Mouse (Mus musculus): ENCODE results near the gene Fbxo7. TPM values are rescaled to one million over a fixed set of nuclear protein-coding genes. Genes with fewer than 3 reads are reported as not detected.

Fbxo7 gene
- 35.8 and 38.2 TPM in 2 replicates for polyA plus RNA-seq (2012; rRNA removed)

DNA sequence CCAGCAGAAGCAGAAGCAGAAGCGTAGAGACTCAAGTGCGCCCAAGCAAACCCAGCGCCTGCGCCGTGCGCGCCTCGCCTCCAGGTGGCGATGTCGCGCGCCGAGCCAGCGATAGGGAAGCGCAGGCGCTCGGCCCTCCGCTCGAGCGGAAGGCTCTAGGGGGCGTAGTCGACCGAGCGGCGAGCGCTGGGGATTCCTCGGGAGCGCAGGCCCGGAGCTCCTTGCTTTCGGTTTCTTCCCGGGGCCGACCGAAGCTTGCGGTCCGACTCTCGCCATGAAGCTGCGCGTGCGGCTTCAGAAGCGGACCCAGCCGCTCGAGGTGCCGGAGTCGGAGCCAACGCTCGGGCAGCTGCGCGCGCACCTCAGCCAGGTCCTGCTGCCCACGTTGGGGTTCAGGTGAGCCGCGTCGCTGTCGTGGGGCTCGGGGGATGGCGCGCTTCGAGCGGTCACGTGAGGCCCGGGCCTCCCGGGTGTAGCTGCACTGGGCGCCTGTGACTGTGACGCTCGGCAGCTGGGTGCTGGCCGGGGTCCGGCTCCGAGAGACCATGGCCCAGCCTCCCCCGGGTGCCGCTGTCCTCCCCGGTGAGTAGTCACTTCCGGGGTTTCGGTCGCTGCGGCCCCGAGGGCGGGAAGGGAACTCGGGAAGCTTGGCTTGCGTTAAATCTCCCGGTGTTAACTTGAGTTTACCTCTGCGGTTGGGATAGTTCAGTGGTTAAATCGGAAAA, at the start of gene Fbxo7:
Gene Fbxo7, plus strand, starts transcription at position 224 of the 725 bp plus-strand sequence.
- H3K27ac ChIP-seq (ENCODE audit: insufficient read depth, low read length), result peak within 1 kb of the TSS; percentile 94
- 0 out of 2 replicates have a peak, but pooled peaks cover 2% of the 10 kb centered on the region for H3K4me1 ChIP-seq (ENCODE audit: control insufficient read depth, insufficient read depth, low read length)
- peak; percentile 57; the same call in 1 of the 2 replicates for TF ChIP-seq POLR2A (IDR thresholded peaks at IDR 0.05; ENCODE audit: extremely low read depth, insufficient read depth, low read length)
- TF ChIP-seq CTCF (IDR thresholded peaks at IDR 0.05; ENCODE audit: extremely low read depth, insufficient read depth, low read length), result peak; percentile 64
- H3K4me3 ChIP-seq (ENCODE audit: insufficient read depth, low read length), result peak within 1 kb of the TSS; percentile 88

DNA sequence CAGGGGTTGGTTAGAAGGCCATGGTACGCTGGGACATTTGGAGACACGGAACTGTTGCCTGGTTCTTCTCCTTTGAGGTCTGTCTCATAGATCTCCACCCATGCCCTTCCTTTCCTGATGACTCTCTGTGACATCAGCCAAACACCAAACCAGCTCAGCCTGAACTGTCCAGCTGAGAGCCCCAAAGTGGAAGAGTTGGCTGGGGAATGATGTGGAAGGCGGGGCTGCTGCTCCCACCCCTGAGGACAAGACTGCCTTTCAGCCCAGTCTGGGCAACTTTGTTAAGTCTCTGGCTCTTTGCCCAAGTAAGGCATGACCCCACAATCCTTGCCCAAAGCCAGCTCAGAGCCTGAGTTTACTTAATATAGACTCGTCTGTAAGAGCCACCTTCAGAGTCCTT, 48.9 kb upstream of the Fbxo7 start:
- H3K27ac ChIP-seq (ENCODE audit: insufficient read depth, low read length), result no peak overlapping the region
- H3K4me1 ChIP-seq (ENCODE audit: control insufficient read depth, insufficient read depth, low read length), result no peaks in the 10 kb centered on the region
- TF ChIP-seq POLR2A (IDR thresholded peaks at IDR 0.05; ENCODE audit: extremely low read depth, insufficient read depth, low read length), result no peak
- TF ChIP-seq CTCF (IDR thresholded peaks at IDR 0.05; ENCODE audit: extremely low read depth, insufficient read depth, low read length), result no peak
- no peak overlapping the region for H3K4me3 ChIP-seq (ENCODE audit: insufficient read depth, low read length)

GRCm38 (mm10) chr10:85989412-85990115, 32.2 kb upstream of the Fbxo7 start:
- TF ChIP-seq CTCF (IDR thresholded peaks at IDR 0.05; ENCODE audit: extremely low read depth, insufficient read depth, low read length) (no peak), POLR2A (IDR thresholded peaks at IDR 0.05; ENCODE audit: extremely low read depth, insufficient read depth, low read length) (no peak)
- Histone ChIP-seq H3K4me3 (ENCODE audit: insufficient read depth, low read length) (no peak overlapping the region), H3K27ac (ENCODE audit: insufficient read depth, low read length) (no peak overlapping the region), H3K4me1 (ENCODE audit: control insufficient read depth, insufficient read depth, low read length) (no peaks in the 10 kb centered on the region)

DNA sequence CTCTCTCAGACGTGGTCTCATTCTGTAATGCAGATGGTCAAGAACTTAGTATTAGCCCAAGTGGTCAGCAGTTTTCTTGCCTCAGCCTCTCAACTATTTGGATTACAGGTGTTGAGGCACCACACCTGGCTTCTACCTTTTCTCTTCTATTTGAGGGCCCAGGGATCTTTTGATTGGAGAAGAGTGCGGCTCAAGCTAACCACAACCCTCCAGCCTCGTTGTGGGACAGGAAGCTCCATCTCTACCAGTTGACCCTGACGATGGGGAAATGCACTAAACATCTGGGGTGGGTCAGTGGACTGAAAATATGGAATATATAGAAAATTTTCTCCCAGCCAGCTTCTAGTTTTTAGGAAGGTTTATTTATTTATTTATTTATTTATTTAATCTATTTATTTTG, 29.4 kb upstream of the Fbxo7 start:
- Histone ChIP-seq H3K4me1 (ENCODE audit: control insufficient read depth, insufficient read depth, low read length) (no peaks in the 10 kb centered on the region), H3K4me3 (ENCODE audit: insufficient read depth, low read length) (no peak overlapping the region), H3K27ac (ENCODE audit: insufficient read depth, low read length) (no peak overlapping the region)
- no peak for TF ChIP-seq CTCF (IDR thresholded peaks at IDR 0.05; ENCODE audit: extremely low read depth, insufficient read depth, low read length)
- TF ChIP-seq POLR2A (IDR thresholded peaks at IDR 0.05; ENCODE audit: extremely low read depth, insufficient read depth, low read length), result no peak

DNA sequence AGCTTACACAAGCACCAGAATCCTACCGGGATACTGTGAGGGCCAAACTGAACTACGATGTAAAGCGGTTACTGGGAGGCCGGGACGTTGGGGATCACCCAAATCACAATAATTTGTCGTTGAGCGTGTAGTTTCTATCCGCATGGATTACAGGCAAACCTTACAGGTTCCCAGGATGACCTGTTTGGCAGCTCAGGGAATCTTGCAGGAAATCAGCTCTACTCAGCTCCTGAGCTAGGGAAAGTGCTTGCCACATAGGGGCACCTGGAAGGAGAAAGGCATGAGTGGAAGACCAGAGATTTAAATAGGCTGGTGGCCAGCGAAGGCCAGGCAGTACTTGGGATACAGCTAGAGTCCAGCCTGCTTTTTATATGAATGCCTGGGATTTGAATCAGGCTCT, 27.9 kb upstream of the Fbxo7 start:
- TF ChIP-seq POLR2A (IDR thresholded peaks at IDR 0.05; ENCODE audit: extremely low read depth, insufficient read depth, low read length), result no peak
- TF ChIP-seq CTCF (IDR thresholded peaks at IDR 0.05; ENCODE audit: extremely low read depth, insufficient read depth, low read length), result no peak
- Histone ChIP-seq H3K27ac (ENCODE audit: insufficient read depth, low read length) (no peak overlapping the region), H3K4me3 (ENCODE audit: insufficient read depth, low read length) (no peak overlapping the region), H3K4me1 (ENCODE audit: control insufficient read depth, insufficient read depth, low read length) (no peaks in the 10 kb centered on the region)

GRCm38 (mm10) chr10:85994543-85995104, 27.1 kb upstream of the Fbxo7 start:
- Histone ChIP-seq H3K4me1 (ENCODE audit: control insufficient read depth, insufficient read depth, low read length) (no peaks in the 10 kb centered on the region), H3K4me3 (ENCODE audit: insufficient read depth, low read length) (no peak overlapping the region), H3K27ac (ENCODE audit: insufficient read depth, low read length) (no peak overlapping the region)
- TF ChIP-seq CTCF (IDR thresholded peaks at IDR 0.05; ENCODE audit: extremely low read depth, insufficient read depth, low read length), result no peak
- no peak for TF ChIP-seq POLR2A (IDR thresholded peaks at IDR 0.05; ENCODE audit: extremely low read depth, insufficient read depth, low read length)

- H3K4me3 ChIP-seq (ENCODE audit: insufficient read depth, low read length), result no peak overlapping the region
- TF ChIP-seq POLR2A (IDR thresholded peaks at IDR 0.05; ENCODE audit: extremely low read depth, insufficient read depth, low read length), result no peak
- no peak for TF ChIP-seq CTCF (IDR thresholded peaks at IDR 0.05; ENCODE audit: extremely low read depth, insufficient read depth, low read length)
- H3K27ac ChIP-seq (ENCODE audit: insufficient read depth, low read length), result no peak overlapping the region
- H3K4me1 ChIP-seq (ENCODE audit: control insufficient read depth, insufficient read depth, low read length), result no peaks in the 10 kb centered on the region
These were observed 21.3 kb upstream of the Fbxo7 start for GRCm38 (mm10) chr10:86000447-86000846.

DNA sequence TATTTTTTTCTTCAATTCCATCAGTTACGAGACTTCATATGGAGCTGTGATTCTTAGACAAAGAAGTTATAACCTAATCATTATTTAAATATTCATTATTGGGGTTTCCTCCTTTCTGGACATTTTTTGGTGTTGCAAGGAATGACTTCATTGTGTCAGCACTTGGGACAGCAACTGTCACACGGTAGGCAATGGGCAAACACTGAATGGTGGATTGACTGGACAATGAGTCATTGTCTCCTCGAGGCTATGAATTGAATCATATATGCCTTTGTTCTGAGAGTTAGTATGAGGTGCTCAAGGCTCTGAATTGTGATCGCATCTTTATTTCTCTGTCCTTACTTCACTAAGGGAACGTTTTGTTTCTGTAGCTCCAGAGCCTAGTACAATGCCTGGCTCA, 15.3 kb upstream of the Fbxo7 start:
- Histone ChIP-seq H3K4me1 (ENCODE audit: control insufficient read depth, insufficient read depth, low read length) (no peaks in the 10 kb centered on the region), H3K27ac (ENCODE audit: insufficient read depth, low read length) (no peak overlapping the region), H3K4me3 (ENCODE audit: insufficient read depth, low read length) (no peak overlapping the region)
- TF ChIP-seq POLR2A (IDR thresholded peaks at IDR 0.05; ENCODE audit: extremely low read depth, insufficient read depth, low read length), result no peak
- no peak for TF ChIP-seq CTCF (IDR thresholded peaks at IDR 0.05; ENCODE audit: extremely low read depth, insufficient read depth, low read length)

- Histone ChIP-seq H3K4me3 (ENCODE audit: insufficient read depth, low read length) (no peak overlapping the region), H3K4me1 (ENCODE audit: control insufficient read depth, insufficient read depth, low read length) (no peaks in the 10 kb centered on the region), H3K27ac (ENCODE audit: insufficient read depth, low read length) (no peak overlapping the region)
- TF ChIP-seq POLR2A (IDR thresholded peaks at IDR 0.05; ENCODE audit: extremely low read depth, insufficient read depth, low read length) (no peak), CTCF (IDR thresholded peaks at IDR 0.05; ENCODE audit: extremely low read depth, insufficient read depth, low read length) (no peak)
These were observed 12.1 kb upstream of the Fbxo7 start for GRCm38 (mm10) chr10:86009688-86010087.
